In genomic region chr5:75738445-75738844, GRCm38 (mm10) we compare ENCODE assay signal across 26 mouse cellular contexts.
"Had no signal": no experiment of that assay in that cellular context is flagged by ENCODE, and none has a peak within 500 bp of the region (broad histone marks: within the 10 kb centered on the region; RNA-seq: fewer than 3 reads in every experiment).

No protein-coding gene starts in this region.

- H3K9ac ChIP-seq: embryonic facial prominence, embryonic 12.5 days; embryonic facial prominence, embryonic 13.5 days; embryonic facial prominence, embryonic 15.5 days; forebrain, embryonic 12.5 days; forebrain, embryonic 13.5 days; forebrain, postnatal 0 days had no signal

- H3K9me3 ChIP-seq: embryonic facial prominence, embryonic 13.5 days; embryonic facial prominence, embryonic 15.5 days; forebrain, embryonic 10.5 days; forebrain, embryonic 12.5 days; forebrain, embryonic 13.5 days; heart, embryonic 10.5 days had no signal

- H3K27ac ChIP-seq: embryonic facial prominence, embryonic 10.5 days; embryonic facial prominence, embryonic 12.5 days; embryonic facial prominence, embryonic 13.5 days; embryonic facial prominence, embryonic 15.5 days; forebrain, embryonic 10.5 days; forebrain, embryonic 12.5 days; forebrain, embryonic 13.5 days; gastrocnemius, adult 2 months; heart, adult 2 months; heart, embryonic 10.5 days had no signal

- H3K27me3 ChIP-seq: embryonic facial prominence, embryonic 12.5 days; embryonic facial prominence, embryonic 13.5 days; embryonic facial prominence, embryonic 15.5 days; forebrain, embryonic 12.5 days; forebrain, embryonic 13.5 days had no signal

- DNase-seq: cerebellum, adult 9-10 months; cerebellum, adult 9-11 months; cerebellum, postnatal 10 days; cerebellum, postnatal 14 days; cerebellum, postnatal 25 days; cerebellum, postnatal 36 days; embryo, embryonic 11 days; forebrain, postnatal 0 days; gastrocnemius, adult 2 months; gastrocnemius, postnatal 10 days; gastrocnemius, postnatal 14 days; gastrocnemius, postnatal 25 days; gastrocnemius, postnatal 36 days; heart, adult 18-20 months; heart, adult 2 months had no signal

- H3K36me3 ChIP-seq: embryonic facial prominence, embryonic 10.5 days; embryonic facial prominence, embryonic 12.5 days; embryonic facial prominence, embryonic 13.5 days; embryonic facial prominence, embryonic 15.5 days; forebrain, embryonic 10.5 days; forebrain, embryonic 12.5 days; heart, embryonic 10.5 days had no signal

- ATAC-seq: forebrain, embryonic 13.5 days; forebrain, embryonic 14.5 days; forebrain, embryonic 16.5 days; forebrain, postnatal 0 days had no signal

- H3K4me3 ChIP-seq: embryonic facial prominence, embryonic 10.5 days; embryonic facial prominence, embryonic 12.5 days; embryonic facial prominence, embryonic 13.5 days; embryonic facial prominence, embryonic 15.5 days; erythroblast, embryonic 14.5 days; forebrain, embryonic 10.5 days; forebrain, embryonic 12.5 days; forebrain, embryonic 13.5 days; gastrocnemius, adult 2 months; heart, adult 2 months; heart, embryonic 10.5 days had no signal

- H3K4me2 ChIP-seq: embryonic facial prominence, embryonic 12.5 days; embryonic facial prominence, embryonic 13.5 days; embryonic facial prominence, embryonic 15.5 days; forebrain, embryonic 12.5 days; forebrain, embryonic 13.5 days had no signal

- H3K4me1 ChIP-seq: embryonic facial prominence, embryonic 12.5 days; embryonic facial prominence, embryonic 13.5 days; embryonic facial prominence, embryonic 15.5 days had no signal
